Mouse (Mus musculus) c-Kit-positive CD71-negative TER-119-negative erythroid progenitor cells, embryonic 14.5 days (primary cell): ENCODE data around the gene Ttc21b.

ENCODE experiments used
- DNase-seq: peaks from one replicate; pipeline ENCODE4 v3.0.0-alpha.2; 2013; ENCODE audit warnings: low read depth

Ttc21b gene

DNA sequence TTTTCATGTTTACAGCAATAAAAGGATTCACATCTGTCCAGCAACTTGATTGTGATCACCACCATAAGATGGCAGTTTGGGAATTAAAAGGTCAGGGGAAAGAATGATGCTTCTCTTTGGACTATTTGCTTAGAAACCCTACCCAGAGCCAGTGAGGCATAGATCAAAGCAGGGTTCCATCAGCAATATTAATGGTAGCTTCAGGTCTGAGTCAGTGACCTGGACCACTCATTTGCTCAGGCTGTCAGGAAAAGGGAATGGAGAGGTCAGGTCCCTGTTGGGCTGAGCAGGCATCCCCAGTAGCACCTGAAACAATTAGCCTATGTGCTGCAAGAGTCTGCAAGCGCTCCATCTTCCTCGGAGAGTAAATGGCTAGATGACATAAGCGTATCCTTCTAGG is 84.8 kb downstream of the Ttc21b start:
- no peak for DNase-seq

- DNase-seq = no peak
Observed at GRCm38 (mm10) chr2:66170721-66171120, 85.7 kb downstream of the Ttc21b start.

- DNase-seq = no peak
Observed at GRCm38 (mm10) chr2:66165025-66165424, 91.4 kb downstream of the Ttc21b start.

DNA sequence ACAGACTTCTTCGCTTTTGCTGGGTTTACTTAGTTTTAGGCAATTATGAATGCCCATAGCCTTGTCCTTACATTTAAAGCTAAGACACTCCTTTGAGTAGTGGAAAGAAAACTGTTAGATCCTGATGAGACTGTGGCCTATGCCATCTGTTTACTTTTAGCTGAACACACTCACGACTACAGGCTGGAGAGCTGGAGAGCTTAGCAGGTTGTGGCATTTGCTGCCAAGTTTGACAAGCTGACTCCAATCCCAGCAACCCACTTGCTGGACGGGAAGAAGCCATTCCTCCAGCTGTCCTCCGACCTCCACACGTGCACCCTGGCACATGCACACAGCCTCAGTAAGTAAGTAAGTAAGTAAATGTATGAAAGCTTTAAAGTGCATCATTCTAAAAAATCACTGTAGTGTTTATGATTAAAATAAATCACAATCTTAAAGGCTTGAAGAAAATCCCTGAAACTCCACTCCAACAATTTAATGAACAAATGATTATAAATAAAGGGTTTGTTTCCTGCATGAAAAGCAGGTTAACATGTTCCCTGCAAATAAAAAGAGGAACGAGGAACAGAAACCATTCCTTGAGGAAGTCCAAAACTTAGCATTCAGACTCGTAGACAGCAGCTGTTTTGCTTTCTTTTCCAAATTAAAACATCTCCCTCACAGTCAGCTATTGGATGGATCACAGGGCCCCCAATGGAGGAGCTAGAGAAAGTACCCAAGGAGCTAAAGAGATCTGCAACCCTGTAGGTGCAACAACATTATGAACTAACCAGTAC is 98.1 kb downstream of the Ttc21b start:
- DNase-seq = no peak

DNA sequence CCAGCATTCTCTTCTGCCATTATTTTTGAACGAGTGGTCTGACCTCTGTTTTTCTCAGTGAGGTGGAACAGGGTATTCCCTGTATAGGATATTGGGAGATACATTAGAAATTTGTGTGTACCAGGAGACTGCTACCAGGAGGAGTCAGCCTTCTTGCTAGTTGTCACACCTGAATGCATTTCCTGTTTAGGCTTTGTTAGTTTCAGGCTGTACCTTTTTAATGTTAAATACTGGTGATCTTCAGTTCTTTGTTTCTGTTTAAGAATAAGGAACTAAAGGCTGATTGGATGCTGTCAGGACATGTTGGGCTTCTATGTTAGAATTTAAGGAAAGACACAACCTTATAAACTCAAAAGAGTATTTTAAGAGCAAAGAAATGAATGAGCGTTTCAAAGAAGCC is 105.0 kb downstream of the Ttc21b start:
- DNase-seq = no peak

DNA sequence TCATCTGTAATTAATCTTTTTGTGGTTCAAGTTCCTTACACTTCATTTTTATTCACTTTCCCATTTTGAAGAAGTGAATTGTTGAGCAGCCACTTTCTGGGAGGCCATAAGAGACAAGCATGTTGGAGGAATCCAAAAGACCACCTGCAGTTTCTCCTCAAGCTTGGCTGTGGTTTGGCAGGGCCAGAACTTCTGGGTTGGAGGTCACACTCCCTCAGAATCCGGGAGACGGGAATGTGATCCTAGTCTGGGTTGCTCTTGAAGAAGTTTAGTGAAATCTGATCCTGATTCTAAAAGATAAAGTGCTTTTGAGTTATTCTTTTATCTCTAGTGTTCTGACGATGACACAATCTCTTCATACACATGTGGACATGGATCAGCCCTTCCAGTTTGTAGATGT is 105.9 kb downstream of the Ttc21b start:
- no peak for DNase-seq

DNA sequence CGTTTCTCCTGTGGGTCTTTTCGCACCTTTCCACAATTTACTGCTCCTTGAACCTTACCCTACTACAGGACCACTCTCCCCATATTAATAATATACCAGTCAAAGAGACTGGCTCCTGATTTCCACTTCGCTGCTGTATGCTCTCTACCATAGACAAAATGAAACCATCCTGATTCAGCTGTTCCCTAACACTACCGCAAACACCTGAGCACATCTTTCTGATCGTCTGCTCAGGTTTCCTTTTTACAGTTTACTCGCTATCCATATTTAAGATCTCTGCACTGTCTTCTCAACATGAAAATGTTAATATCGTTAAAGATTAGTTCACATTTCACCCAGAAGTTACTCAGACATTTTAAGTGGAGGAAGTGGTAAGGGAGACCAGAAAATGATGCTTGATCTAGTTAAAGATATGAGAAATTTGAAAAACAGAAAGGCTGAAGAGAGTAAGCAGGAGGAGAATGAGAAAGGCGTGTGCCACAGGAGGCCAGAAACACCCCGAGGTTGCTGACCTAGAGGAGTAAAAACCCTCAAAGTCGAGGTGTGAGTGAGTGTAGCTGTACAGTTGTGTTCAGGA is 107.7 kb downstream of the Ttc21b start:
- no peak for DNase-seq

DNA sequence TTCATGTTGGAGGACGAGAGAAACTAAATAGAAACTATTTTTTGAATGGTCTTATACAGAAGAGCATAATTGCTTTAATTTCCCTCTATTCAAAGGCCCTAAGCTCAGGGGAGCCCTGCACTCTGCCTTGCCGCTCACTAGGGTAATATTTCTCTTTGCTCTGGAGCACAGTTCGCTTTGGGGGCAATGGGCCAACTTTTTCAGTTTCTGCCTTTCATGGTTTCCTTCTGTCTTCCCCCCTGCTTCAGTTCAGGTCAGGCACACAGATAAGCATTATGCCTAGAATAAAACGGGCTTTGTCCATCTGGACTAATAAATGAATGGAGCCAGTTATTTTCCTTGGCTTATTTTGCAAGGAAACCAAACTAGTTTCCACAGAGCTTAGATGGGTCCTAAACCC is 109.9 kb downstream of the Ttc21b start:
- no peak for DNase-seq

GRCm38 (mm10) chr2:66144770-66145169 is 111.6 kb downstream of the Ttc21b start:
- no peak for DNase-seq

GRCm38 (mm10) chr2:66143284-66143683 is 113.1 kb downstream of the Ttc21b start:
- no peak for DNase-seq

DNA sequence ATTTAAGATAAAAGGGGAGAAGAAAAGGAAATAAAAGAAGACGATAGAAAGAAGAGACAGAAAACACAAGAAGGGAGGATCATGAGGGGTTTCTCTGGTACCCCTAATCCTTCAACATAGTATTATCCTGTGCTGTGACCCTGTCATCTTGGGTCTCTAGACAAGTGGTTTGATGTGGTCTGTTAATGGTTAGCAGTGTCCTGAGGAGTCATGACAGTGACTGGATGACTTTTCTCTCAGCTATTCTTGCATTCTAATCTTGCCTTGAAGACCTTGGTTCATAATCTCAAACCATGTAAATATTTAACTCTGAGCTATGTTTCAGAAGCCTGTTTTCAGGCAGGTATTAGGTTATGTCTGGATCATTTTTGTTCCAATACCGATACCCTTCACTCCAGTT is 113.7 kb downstream of the Ttc21b start:
- DNase-seq = no peak

DNA sequence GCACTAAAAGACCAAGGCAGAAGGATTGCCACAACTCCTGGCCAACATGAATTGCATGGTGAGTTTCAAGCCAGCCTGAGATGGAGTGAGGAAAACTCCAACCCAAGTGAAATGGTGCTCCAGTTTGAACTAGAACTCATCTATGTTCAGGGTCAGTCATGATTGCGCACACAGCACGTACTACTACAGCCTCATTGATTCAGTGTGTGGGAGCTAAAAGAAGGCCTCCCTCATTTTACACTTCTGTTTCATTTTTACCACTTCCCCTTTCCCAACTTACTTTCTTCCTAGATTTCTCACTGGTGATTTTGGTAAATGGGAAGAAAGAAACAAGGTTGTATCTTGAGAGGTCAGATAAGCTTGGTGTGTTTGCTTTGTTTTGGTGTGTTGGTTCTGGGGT is 114.1 kb downstream of the Ttc21b start:
- no peak for DNase-seq

GRCm38 (mm10) chr2:66140246-66140645 is 116.2 kb downstream of the Ttc21b start:
- DNase-seq = no peak
